Mouse (Mus musculus) heart, postnatal 0 days (tissue): ENCODE measurements around the gene Afg1l.

Experiments
- CTCF ChIP-seq: IDR thresholded peaks from 2 replicates; pipeline ENCODE4 v1.5.1; 2016; ENCODE audit warnings: antibody characterized with exemption, control low read depth, low read depth
- EP300 ChIP-seq: IDR thresholded peaks from 2 replicates; pipeline ENCODE4 v1.6.1; 2016; ENCODE audit warnings: antibody characterized with exemption, low read depth

GRCm38 (mm10) chr10:42274712-42275400, 203.5 kb downstream of the Afg1l start:
- TF ChIP-seq CTCF (no peak), EP300 (no peak)
